Mouse (Mus musculus) thymus, postnatal 4 days (tissue): ENCODE results near the gene Borcs7.
A peak's percentile ranks its signal among the peaks of the same experiment; 100 is the strongest.

ENCODE experiments used
- DNase-seq: peaks from one replicate; pipeline ENCODE4 v3.0.0; 2021

The Borcs7 gene

GRCm38 (mm10) chr19:46665474-46665873 is 24.2 kb upstream of the Borcs7 start:
- no peak for DNase-seq

- no peak for DNase-seq
Observed at GRCm38 (mm10) chr19:46667300-46667699, 22.4 kb upstream of the Borcs7 start.

- DNase-seq, result no peak
Observed at GRCm38 (mm10) chr19:46668263-46668662, 21.4 kb upstream of the Borcs7 start.

GRCm38 (mm10) chr19:46669802-46670201 is 19.9 kb upstream of the Borcs7 start:
- DNase-seq, result no peak

GRCm38 (mm10) chr19:46670691-46671090 is 19.0 kb upstream of the Borcs7 start:
- DNase-seq, result peak; percentile 82

GRCm38 (mm10) chr19:46672766-46673418 is 16.8 kb upstream of the Borcs7 start, which contains the start of gene Cyp17a1:
Gene Cyp17a1 (minus strand): TSS chr19:46673172.
- no peak for DNase-seq

- DNase-seq, result no peak
Observed at GRCm38 (mm10) chr19:46675641-46676040, 14.1 kb upstream of the Borcs7 start.

GRCm38 (mm10) chr19:46679720-46680383 is 9.9 kb upstream of the Borcs7 start:
- DNase-seq, result no peak

- no peak for DNase-seq
Observed at GRCm38 (mm10) chr19:46690387-46690786, 681 bp downstream of the Borcs7 start.

- no peak for DNase-seq
Observed at GRCm38 (mm10) chr19:46691078-46691477, 1.4 kb downstream of the Borcs7 start.

- DNase-seq, result no peak
Observed at GRCm38 (mm10) chr19:46693146-46693545, 3.4 kb downstream of the Borcs7 start.

- DNase-seq, result no peak
Observed at GRCm38 (mm10) chr19:46696482-46696881, 6.8 kb downstream of the Borcs7 start.

GRCm38 (mm10) chr19:46696943-46697342 is 7.2 kb downstream of the Borcs7 start:
- no peak for DNase-seq

- peak; percentile 30 for DNase-seq
Observed at GRCm38 (mm10) chr19:46697840-46698517, 8.3 kb downstream of the Borcs7 start.

- DNase-seq, result no peak
Observed at GRCm38 (mm10) chr19:46699011-46699481, 9.3 kb downstream of the Borcs7 start.

GRCm38 (mm10) chr19:46701156-46701555 is 11.4 kb downstream of the Borcs7 start:
- no peak for DNase-seq

- DNase-seq, result peak; percentile 29
Observed at GRCm38 (mm10) chr19:46705779-46706495, 16.2 kb downstream of the Borcs7 start.

GRCm38 (mm10) chr19:46706540-46707295 is 17.0 kb downstream of the Borcs7 start:
- DNase-seq, result no peak

- peak; percentile 86 for DNase-seq
Observed at GRCm38 (mm10) chr19:46707296-46708151, 17.8 kb downstream of the Borcs7 start, which contains the start of gene As3mt. Gene As3mt (plus strand): TSS chr19:46707458.

GRCm38 (mm10) chr19:46710614-46711013 is 20.9 kb downstream of the Borcs7 start:
- no peak for DNase-seq

GRCm38 (mm10) chr19:46714234-46714633 is 24.5 kb downstream of the Borcs7 start:
- DNase-seq, result no peak
